In the genomic region with DNA sequence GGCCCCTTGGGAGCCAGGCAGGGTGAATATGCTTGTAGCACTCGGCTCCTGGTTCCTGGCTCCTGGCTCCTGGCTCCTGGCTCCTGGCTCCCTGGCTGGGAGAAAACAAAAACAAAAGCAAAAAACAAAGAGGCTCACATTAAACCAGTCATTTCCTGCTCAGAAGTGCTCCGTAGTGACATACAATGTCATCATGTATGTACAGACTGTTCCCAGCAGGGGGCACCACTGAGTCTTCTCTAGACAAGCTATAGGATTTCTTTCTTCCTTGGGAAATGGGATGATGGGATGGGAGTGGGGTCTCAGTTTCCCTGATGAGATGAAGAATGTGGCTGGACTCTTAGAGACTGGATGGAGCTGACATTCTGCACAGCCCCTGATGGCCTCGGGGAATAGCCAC, we compare ENCODE assay signal across 8 mouse cellular contexts. TPM values are rescaled to one million over a fixed set of nuclear protein-coding genes. Genes with fewer than 3 reads are reported as not detected.
DNase-seq lines count a peak whose midpoint lies in the region; TF ChIP-seq lines count a peak whose summit lies in the region.

No protein-coding gene starts in this region.

- no peaks in the 10 kb centered on the region for H3K27me3 ChIP-seq in megakaryocyte, embryonic 14.5 days (replicated peaks)

- intact Hi-C loops in gastrocnemius, adult 2 months (cut with DNase I), result no loop called here

- H3K36me3 ChIP-seq in megakaryocyte, embryonic 14.5 days (replicated peaks; ENCODE audit: low read length), result no peaks in the 10 kb centered on the region

- TF ChIP-seq CTCF in gastrocnemius, adult 2 months (IDR thresholded peaks at IDR 0.05), result peak; percentile 74

- H3K4me1 ChIP-seq in megakaryocyte, embryonic 14.5 days, result peaks cover 68% of the 10 kb centered on the region

- no peak overlapping the region for H3K27ac ChIP-seq in gastrocnemius, adult 2 months

- H3K9me3 ChIP-seq in megakaryocyte, embryonic 14.5 days, result no peaks in the 10 kb centered on the region

- peak; percentile 60 for DNase-seq in gastrocnemius, adult 2 months
- DNase-seq in gastrocnemius, adult 8-10 months (ENCODE audit: low spot score in 2 of 2), result no peak
- DNase-seq in right cerebral cortex, postnatal 14 days, result peak; percentile 74
- DNase-seq in right cerebral cortex, adult 18-20 months, result no peak
- DNase-seq in cerebellum, postnatal 10 days, result peak; percentile 69 to 76
- peak; percentile 76 for DNase-seq in kidney, adult 9 months
- DNase-seq in thymus, postnatal 0 days (ENCODE audit: low spot score), result peak; percentile 77

- no peak overlapping the region for H3K4me3 ChIP-seq in gastrocnemius, adult 2 months
- H3K4me3 ChIP-seq in megakaryocyte, embryonic 14.5 days (replicated peaks), result peak overlapping the region; percentile 38

RNA-seq across cellular contexts. Expression of a gene that starts 12.7 kb away (rescaled TPM):
- not detected for total RNA-seq in gastrocnemius, adult 2 months (2021)
- total RNA-seq in gastrocnemius, adult 8-10 months (2022), result not detected
- polyA plus RNA-seq in megakaryocyte, embryonic 14.5 days (2012; ENCODE audit: insufficient read depth, low replicate concordance), result 0.51 TPM in 1 of 2 replicates, not detected in the other
- polyA plus RNA-seq in thymus, postnatal 0 days (2015; fragmentation: Nextera tagmentation; extraction: Ambion mirVana), result 1.3 TPM in 2 replicates

RNA-seq across cellular contexts. Expression of a gene that starts 13.4 kb away (rescaled TPM):
- total RNA-seq in gastrocnemius, adult 2 months (2021), result 1 to 10 TPM; 6.4 to 7.6 TPM
- total RNA-seq in gastrocnemius, adult 8-10 months (2022), result 1 to 10 TPM; 7.0 to 8.9 (median 7.6) TPM
- polyA plus RNA-seq in megakaryocyte, embryonic 14.5 days (2012; ENCODE audit: insufficient read depth, low replicate concordance), result 17.2 and 46.5 TPM in 2 replicates
- 20.1 and 20.3 TPM in 2 replicates for polyA plus RNA-seq in thymus, postnatal 0 days (2015; fragmentation: Nextera tagmentation; extraction: Ambion mirVana)

RNA-seq across cellular contexts. Expression of a gene that starts 50.1 kb away (rescaled TPM):
- total RNA-seq in gastrocnemius, adult 2 months (2021), result under 1 TPM; 0.28 to 0.43 TPM
- total RNA-seq in gastrocnemius, adult 8-10 months (2022), result under 1 TPM in 3 of 4 experiments, not detected in 1; 0.13 to 0.27 (median 0.18) TPM
- 111 and 126 TPM in 2 replicates for polyA plus RNA-seq in megakaryocyte, embryonic 14.5 days (2012; ENCODE audit: insufficient read depth, low replicate concordance)
- 8.5 and 9.7 TPM in 2 replicates for polyA plus RNA-seq in thymus, postnatal 0 days (2015; fragmentation: Nextera tagmentation; extraction: Ambion mirVana)

Comparison
In these comparisons a context has a peak if more than half of its experiments do, and no peak if none do; other contexts are left out.
1. DNase-seq: peak in gastrocnemius, adult 2 months (single experiment), right cerebral cortex, postnatal 14 days (single experiment), cerebellum, postnatal 10 days (2 of 2), kidney, adult 9 months (single experiment) and thymus, postnatal 0 days (single experiment); none in gastrocnemius, adult 8-10 months (0 of 2) and right cerebral cortex, adult 18-20 months (single experiment).